Mouse (Mus musculus) lung, postnatal 36 days (tissue): ENCODE measurements around the gene Polr3gl.
"Not testable (repeated sequence)": the region's sequence is repeated elsewhere in the genome, so short reads cannot be mapped to it uniquely, and the experiment has no call there.

Source experiments
- DNase-seq: peaks from one replicate; pipeline ENCODE4 v3.0.0; 2022; ENCODE audit warnings: mixed read lengths

Polr3gl gene

DNA sequence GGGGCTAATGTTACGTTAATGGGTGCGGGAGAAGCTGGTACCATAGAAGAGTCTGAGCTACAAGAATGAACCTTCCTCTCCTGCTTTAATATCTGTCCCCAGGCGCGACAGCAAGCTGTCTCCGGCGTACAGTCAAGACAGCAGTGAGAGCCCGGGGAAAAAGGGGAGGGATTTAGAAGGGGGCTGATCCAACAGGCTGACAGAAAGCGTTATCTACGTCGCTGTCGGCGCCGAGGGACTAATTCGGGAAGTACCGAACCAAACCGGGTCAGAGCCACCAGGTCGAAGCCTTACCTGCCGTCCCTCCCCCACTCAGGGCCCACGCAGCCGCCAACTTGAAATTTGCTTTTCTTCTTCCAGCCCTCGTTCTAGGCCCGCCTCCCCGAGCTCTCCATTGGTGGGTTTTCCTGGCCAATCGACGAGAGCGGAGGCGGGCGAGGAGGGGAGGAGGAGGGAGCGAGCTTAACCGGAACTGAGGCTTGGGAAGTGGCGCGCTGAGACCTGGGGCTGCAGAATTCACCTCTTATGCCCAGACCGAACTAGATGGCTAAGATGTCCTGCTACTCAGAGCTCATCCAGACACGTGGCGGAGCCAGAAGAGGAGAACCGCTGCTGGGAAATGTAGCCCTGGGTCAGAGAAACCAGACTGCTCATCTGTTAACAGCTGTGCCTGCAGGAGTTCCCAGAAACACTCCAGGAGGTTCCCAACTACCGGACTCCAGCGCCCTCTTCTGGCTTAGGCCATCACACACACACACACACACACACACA, at the start of gene Polr3gl:
Gene Polr3gl, minus strand, starts transcription at position 392 of the 771 bp plus-strand sequence.
- peak; percentile 97 for DNase-seq

GRCm38 (mm10) chr3:96639219-96639618, 45.2 kb upstream of the Polr3gl start:
- DNase-seq, result peak; percentile 90

DNA sequence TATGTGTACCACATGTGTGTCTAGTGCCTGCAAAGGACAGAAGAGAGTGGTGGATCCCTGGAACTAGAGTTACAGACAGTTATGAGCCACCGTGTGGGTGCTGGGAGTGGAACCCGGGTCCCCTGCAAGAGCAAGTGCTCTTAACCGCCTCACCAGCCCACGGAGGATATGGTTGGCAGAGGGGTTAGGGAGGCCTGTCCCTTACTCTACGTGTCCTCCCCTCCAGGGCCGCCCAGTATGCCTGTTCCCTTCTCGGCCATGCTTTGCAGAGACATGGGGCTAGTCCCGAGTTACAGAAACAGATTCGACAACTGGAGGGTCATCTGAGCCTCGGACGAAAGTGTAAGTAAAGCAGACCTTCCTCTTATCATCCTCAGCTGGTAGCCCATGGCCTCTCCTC, 42.5 kb upstream of the Polr3gl start:
- DNase-seq, result no peak

DNA sequence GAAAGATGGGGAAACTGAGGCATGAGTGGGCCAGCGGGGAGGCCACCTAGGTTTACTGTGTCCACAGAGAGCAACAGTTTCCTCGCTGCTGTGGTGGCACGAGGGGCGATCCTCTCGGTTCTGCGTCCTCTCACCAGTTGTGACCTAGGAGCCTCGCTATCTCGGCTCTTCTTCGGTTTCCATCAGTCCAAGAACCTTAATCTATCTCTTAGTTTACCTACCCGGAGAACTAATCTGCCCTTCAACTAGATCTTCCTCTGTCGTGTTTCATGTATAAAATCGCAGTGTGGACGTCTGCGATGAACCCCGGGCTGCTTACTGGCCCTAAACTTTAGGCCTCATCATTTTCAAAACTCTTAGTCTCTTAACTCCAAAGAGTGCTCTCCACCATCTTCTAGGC, 41.9 kb upstream of the Polr3gl start:
- DNase-seq, result no peak

- peak; percentile 92 for DNase-seq
These were observed 41.2 kb upstream of the Polr3gl start, which contains the start of the genes Pex11b and Gm42957 for GRCm38 (mm10) chr3:96634928-96635879. TSS of gene Pex11b (plus strand) at chr3:96635376. TSS of gene Gm42957 (plus strand) at chr3:96635474.

- DNase-seq, result no peak
These were observed 40.0 kb upstream of the Polr3gl start for GRCm38 (mm10) chr3:96634015-96634414.

- DNase-seq, result no peak
These were observed 38.1 kb upstream of the Polr3gl start for GRCm38 (mm10) chr3:96632058-96632457.

GRCm38 (mm10) chr3:96629729-96630600, 36.0 kb upstream of the Polr3gl start, which contains the start of gene Rbm8a:
TSS of gene Rbm8a (plus strand) at chr3:96629933.
- peak; percentile 99 for DNase-seq

- DNase-seq, result no peak
These were observed 29.2 kb upstream of the Polr3gl start for GRCm38 (mm10) chr3:96623201-96623600.

- no peak for DNase-seq
These were observed 24.0 kb upstream of the Polr3gl start for GRCm38 (mm10) chr3:96617941-96618340.

DNA sequence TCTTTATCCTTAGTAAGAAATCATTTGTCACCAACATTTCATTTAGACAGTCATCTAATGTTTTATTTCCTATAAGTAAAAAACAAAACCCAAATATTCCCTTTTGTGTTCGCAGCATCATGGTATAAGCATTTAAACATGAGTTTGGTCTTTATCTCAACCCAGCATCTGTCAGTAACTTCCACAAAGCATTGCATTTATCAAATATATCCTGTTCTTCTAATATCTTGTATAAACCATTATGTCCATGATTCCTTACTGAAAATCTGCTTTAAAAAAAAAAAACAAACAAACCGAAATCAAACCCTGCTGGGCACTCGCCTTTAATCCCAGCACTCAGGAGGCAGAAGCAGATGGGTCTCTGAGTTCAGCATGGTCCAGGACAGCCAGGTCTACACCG, 12.6 kb upstream of the Polr3gl start:
- no peak for DNase-seq

DNA sequence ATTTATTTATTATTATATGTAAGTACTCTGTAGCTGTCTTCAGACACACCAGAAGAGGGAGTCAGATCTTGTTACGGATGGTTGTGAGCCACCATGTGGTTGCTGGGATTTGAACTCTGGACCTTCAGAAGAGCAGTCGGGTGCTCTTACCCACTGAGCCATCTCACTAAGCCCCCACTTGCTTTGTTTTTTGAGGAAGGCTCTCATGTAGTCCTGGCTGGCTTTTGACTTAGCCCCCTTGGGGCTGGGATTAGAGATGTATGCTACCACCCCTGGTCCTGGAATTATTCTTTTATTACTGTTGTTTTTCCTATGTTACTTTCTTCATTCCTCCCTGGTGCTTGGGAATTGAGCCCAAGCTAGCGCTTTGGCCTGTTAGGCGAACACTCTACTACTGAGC, 12.0 kb upstream of the Polr3gl start:
- DNase-seq, result not testable (repeated sequence)

GRCm38 (mm10) chr3:96603311-96603710, 9.3 kb upstream of the Polr3gl start:
- DNase-seq, result no peak

- no peak for DNase-seq
These were observed 8.7 kb upstream of the Polr3gl start for GRCm38 (mm10) chr3:96602704-96603084.

DNA sequence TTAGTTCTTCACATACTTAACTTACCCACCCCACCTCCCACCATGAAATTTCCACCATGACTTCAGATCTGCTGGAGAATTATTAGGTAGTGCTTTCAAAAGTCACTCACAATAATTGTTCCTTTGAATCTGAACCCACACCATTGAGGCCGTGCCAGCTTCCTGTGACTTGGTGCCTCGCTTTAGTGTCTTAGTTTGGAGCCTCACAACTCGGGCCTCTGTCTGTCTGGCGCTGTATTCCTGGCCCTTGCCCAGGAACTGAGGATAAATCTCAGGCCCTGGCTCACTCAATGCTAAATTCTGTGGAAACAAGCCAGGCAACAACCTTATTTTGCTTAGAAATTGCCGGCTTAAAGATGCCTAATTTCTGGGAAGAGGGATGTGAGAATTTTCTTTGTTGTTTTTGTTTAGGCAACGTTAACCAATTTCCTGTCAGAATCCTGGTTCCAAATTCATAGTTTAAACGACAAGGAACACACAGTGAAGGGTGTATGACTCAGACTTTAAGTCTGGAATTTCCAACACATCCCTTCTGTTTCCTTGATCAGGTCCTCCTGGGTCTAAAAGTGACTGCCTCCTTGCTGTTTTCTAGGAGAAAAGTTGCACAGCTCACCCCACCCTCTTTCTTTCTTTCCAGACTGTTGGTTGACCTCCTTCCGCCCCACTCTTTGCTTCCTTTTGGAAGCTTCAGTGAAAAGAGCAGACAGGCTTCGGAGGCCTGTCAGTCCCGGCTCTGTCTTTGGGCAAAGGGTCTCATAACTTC, 8.1 kb upstream of the Polr3gl start:
- DNase-seq, result peak; percentile 40

DNA sequence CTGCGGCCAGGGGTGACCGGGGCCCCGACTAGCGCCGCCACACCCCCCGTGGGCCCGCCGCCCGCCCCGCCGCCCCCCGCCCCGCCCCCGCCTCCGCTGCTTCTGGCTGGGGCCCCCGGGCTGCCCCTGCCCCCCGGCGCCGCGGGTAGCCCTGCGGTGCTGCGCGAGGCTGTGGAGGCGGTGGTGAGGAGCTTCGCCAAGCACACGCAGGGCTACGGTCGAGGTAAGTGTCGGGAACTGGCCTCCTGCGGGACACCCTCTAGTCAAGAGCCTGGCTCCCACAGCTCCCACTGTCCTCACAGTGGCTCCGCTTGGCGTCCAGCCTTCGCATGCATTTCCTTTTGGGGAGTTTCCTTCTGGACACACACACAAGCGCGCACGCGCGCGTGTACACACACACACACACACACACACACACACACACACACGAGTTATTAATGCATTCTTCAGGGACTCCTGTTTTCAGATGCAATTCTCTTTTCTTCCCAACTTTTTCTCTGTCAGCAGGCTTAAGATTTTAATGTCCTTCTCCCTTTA, 7.3 kb upstream of the Polr3gl start:
- DNase-seq, result peak; percentile 80

DNA sequence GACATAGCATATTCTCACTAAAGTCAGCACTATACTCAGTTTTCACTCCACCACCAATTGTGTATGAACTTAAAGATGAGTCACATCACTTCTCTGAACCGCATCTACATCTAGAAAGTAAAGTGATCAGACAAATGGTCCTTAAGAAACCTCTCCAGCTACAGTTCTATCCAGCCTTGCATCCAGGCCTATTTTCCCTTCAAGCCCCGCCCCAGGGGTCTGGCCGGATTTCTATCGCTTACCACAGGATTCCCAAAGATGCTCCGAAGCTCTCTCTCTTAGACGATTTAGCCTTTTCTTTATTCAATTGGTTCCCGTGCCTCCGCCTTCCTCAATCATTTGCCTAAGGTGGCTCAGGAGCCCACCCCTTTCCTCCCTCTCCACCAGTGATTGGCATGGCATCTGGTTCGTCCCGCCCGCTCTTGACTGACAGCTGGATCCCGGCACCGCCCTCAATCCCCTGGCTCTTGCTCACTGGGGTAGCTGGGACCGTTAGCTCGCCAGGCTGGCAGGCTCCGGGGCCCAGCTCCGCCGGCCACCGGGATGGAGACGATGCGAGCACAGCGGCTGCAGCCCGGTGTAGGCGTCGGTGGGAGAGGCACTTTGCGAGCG, 6.8 kb upstream of the Polr3gl start, which contains the start of gene Lix1l:
Gene Lix1l, plus strand, starts transcription at position 511 of the 612 bp plus-strand sequence.
- DNase-seq, result peak; percentile 97

GRCm38 (mm10) chr3:96599411-96599810, 5.4 kb upstream of the Polr3gl start:
- DNase-seq, result no peak

DNA sequence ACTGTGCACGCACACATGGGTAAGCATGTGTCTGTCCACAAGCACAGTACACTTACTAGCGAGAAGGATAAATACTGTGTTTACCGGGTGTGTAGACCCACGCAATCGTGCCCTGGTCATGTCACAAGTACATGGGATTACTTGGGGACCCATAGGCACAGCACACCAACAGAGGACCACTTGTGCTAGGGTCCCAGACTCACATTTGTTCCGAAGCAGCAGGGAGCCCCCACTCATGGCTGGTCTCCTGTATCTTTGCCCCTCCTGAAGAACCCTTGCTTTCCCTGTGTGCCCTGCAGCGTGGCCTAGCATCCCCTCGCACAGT, 5.0 kb upstream of the Polr3gl start:
- DNase-seq, result no peak

DNA sequence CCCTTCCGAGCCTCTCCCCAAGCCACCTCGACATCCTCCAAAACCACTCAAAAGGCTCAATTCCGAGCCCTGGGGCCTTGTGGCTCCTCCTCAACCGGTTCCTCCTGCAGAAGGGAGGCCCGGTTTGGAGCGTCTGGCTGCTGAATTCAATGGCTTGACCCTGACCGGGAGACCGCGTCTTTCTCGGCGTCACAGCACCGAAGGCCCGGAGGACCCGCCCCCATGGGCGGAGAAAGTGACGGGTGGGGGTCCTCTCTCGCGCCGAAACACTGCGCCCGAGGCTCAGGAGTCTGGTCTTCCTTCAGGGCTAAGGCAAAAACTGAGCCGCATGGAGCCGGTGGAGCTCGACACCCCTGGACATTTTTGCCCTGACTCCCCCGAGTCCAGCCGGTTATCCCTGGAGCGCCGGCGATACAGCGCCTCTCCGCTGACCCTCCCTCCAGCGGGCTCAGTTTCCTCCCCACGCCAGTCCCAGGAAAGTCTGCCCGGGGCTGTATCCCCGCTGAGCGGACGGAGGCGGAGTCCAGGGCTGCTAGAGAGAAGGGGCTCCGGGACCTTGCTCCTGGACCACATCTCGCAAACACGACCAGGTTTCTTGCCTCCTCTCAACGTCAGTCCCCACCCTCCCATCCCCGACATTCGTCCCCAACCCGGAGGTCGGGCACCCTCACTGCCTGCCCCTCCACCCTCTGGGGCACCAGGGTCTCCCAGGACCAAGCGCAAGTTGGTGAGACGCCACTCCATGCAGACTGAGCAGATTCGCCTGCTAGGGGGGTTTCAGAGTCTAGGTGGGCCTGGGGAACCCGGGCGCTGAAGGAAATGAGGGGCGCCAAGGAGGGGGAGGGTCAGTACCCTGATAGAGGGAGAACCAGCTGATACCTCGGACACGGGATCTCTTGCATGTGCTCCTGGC, 4.4 kb upstream of the Polr3gl start:
- peak; percentile 70 for DNase-seq
